Mouse (Mus musculus) MN1 (cell line): ENCODE measurements at regions not wholly inside any gene's neighbourhood (a gene's known extent, or its start where the extent isn't known, plus 50 kb on each side); places are given as distances from the start of the nearest gene placed in this dataset.

ENCODE experiments used
- DNase-seq: peaks from one replicate; pipeline ENCODE4 v3.0.0-alpha.2; 2016; ENCODE audit warnings: low spot score

GRCm38 (mm10) chr2:159138603-159139002 lies 344.0 kb downstream of the Dhx35 start:
- DNase-seq = no peak

- no peak for DNase-seq
Measured at GRCm38 (mm10) chr2:159145980-159146379, 351.4 kb downstream of the Dhx35 start.

DNA sequence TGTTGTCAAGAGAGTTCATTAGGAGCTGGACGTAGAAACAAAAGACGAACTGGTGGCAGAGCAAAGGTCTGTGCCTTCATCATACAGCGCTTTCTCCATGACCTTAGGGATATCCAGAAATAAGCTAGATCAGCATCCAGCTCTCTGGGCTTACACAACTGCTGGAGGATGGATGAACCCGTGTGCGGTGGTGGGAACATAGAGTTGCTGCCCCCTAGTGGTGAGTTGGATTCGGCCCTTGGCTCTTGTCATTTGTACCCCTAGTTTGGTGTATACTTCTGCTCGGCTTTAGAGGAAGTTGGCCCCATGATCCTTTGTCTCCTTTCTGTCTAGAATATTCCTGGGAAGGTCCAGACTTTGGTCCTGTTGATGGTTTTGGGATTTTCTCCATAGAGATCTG lies 369.4 kb downstream of the Dhx35 start:
- DNase-seq = no peak

GRCm38 (mm10) chr2:159168553-159169064 lies 374.0 kb downstream of the Dhx35 start:
- no peak for DNase-seq

DNA sequence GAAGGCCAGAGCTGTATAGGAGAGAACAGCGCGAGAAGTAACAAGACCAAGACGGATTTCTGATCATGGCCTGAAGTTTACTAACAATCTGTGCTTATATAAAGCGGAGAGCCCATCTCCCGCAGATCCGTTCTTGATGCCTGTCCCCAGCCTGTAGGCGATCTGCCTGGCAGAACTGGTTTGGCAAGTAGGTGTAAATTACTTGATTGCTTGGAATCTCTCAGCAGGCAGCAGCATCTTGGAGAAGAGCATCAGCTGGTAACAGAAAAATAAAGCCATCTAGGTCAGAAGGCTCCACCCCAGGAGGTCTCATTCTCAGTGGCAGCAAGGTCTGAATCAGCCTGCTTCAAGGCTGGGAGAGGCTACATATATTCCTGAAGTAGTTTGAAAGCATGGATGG lies 401.5 kb downstream of the Dhx35 start:
- DNase-seq = no peak

GRCm38 (mm10) chr2:159232266-159232665 lies 437.7 kb downstream of the Dhx35 start:
- no peak for DNase-seq

- DNase-seq = no peak
Measured at GRCm38 (mm10) chr2:159235000-159235399, 440.4 kb downstream of the Dhx35 start.

GRCm38 (mm10) chr2:159250065-159250464 lies 455.5 kb downstream of the Dhx35 start:
- no peak for DNase-seq

DNA sequence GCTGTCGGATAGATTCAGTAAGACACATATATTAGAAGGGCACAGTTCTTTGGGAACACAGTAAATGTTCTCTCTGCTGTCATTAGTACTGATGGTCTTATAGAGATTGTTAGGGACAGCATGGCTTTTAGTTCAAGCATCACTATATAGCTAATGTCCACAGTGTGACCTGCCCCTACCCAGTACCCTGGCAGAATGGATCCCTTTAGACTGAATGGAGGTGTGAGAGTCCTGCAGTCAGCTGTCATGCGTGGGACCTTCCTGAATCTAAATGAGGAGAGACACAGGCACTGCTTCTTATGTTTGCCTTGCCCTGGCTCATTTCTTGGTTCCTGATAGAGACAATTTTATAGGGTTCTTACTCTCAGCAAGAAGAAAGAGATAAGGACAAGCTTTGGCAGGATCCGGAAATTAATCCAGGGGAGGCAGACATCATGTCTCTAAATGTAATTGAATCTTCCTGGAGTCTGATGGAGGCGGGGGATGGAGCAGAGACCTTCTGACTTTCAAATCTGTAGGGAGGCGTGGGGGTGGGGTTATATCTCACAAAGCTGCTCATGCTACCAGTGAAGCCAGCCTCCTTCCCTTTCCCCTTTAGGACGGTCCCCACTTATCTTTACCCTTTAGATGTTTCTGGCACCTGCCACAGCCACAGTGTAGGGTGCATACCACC lies 456.5 kb downstream of the Dhx35 start:
- no peak for DNase-seq

DNA sequence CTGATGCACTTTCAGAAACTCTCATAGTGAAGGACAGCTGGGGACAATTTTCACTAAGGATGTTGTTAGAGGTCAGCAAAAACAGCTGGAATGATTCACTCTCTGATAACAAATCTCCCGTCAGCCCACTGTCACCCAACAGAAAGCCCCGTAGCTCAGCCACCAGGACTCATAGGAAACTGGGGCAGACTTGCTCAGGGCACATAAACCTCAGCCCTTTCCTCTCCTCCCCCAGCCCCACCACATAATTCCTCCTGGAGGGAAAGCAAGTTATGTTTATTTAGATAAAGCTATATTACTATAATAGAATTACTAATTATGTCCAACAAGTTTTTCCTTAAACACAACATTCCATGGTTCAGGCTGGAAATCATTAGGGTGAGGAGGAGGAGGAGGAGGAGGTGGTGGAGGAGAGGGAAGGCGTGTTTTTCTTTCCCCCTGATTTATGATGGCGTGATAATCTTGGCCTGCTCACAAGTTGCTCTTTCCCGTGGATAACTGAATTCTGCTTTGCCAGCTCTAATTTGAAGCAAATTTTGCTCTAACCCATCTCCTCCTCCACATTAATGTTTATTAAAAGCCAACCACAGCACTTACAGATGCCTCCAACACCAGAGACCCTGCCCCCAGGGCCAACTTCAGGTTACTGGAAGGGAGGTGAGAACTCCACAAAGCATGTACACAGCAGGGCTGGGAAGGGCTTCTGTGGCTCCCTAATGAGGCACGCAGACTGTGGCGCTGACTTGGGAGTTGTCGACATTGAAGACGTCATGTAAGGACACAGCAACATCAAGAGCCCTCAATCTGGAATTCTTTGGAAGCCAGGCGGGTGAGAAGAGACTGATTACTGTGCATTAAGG lies 475.8 kb downstream of the Dhx35 start:
- DNase-seq = no peak

GRCm38 (mm10) chr2:159278896-159279295 lies 484.3 kb downstream of the Dhx35 start:
- no peak for DNase-seq

- DNase-seq = no peak
Measured at GRCm38 (mm10) chr2:159281558-159282320, 487.1 kb downstream of the Dhx35 start.

DNA sequence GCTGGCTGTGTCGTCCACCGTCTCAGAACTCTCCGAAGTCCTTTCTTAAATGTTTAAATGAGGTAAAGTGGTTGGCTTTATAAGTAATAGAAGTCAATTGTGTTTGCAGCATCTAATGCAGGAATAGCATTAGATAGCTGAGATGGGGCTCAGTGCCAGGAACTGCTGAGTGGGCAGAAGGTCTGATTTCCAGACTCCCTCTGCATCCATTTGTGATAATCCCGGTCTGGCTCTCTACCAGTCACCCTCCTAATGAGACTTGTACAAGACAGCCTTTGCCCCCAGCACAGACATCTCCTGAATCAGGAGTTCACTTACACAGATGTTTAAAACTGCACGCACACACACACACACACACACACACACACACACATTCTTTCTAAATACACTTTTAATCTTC lies 489.5 kb downstream of the Dhx35 start:
- DNase-seq = no peak

GRCm38 (mm10) chr2:159284525-159285189 lies 490.1 kb downstream of the Dhx35 start:
- no peak for DNase-seq

DNA sequence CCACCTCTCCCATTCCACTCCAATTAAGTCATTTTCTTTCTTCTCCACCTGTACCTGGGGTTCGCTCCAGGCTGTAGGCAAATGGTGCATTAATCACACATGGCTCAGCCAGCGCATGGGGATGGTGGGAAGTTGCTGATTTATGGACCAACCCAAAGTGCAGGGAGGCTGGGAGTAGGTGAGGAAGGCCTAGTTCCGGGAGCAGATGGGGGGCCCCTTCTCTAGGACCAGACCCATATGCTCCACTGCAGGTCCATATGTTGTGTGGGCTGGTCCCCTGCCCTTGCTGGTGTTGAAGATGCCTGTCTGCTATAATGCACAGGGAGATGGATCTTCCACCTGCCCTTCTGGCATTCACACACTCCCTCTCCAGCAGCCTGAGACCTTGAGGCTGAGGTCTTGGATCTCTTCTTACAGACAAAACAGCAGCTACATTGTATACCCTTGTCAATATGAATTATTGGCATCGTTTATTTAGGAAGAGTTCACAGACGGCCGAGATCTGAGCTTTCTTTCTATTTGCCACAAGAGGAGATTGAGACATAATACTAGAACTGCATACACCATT lies 493.5 kb downstream of the Dhx35 start:
- no peak for DNase-seq

GRCm38 (mm10) chr2:159290081-159290480 lies 495.5 kb downstream of the Dhx35 start:
- no peak for DNase-seq

DNA sequence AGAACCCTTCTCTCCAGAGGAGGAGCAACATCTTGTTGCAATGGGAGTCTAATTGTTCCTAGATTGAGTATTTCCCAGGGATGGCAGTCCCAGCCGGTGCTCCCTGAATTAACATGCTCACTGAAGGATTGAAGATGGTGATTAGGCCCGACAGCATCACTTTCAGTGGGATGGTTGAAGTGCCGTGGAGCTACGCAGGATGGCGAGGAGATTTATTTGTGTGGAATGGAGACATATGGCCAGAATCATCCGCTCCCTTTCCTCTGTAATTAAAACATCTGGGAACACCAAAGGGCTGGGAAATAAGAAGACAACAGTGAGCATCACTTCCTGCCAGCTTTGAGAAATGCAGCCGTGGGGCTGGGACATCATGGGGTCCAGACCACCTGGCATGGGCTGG lies 512.4 kb downstream of the Dhx35 start:
- DNase-seq = no peak

DNA sequence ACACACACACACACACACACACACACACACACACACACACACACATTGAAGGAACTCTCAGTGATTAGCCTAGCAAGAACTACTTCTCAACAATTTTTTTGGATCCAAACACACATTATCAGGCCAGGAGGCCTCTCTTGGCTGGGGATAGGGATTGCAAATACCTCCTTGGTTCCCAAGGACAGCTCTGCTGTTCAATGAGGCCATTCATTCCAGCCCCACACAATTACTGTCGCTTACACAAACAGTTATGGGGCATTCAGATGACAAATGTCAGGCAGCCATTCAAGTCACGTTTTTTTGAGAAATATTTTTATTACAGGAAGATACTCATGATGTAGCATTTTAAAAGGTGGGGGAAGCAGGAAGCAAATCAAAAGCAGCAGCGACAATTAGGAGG lies 540.1 kb downstream of the Dhx35 start:
- DNase-seq = no peak

DNA sequence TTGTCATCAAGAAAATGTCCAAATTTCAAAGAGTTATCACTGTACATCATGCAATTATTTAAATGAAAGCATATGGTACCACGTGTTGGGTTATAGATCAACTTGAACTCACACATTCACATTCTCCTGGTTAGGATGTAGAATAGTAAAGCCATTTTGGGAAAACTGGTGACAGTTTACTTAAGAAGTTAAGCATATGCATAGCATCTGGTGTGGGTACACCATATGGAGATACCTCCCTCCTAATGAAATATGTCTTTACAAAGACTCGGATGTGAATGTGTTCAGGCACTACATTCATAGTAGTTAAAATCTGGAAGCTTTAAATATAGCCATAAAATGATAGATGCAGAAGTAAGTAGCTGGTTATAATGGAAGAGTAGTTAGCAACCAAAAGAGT lies 542.0 kb downstream of the Dhx35 start:
- DNase-seq = no peak

DNA sequence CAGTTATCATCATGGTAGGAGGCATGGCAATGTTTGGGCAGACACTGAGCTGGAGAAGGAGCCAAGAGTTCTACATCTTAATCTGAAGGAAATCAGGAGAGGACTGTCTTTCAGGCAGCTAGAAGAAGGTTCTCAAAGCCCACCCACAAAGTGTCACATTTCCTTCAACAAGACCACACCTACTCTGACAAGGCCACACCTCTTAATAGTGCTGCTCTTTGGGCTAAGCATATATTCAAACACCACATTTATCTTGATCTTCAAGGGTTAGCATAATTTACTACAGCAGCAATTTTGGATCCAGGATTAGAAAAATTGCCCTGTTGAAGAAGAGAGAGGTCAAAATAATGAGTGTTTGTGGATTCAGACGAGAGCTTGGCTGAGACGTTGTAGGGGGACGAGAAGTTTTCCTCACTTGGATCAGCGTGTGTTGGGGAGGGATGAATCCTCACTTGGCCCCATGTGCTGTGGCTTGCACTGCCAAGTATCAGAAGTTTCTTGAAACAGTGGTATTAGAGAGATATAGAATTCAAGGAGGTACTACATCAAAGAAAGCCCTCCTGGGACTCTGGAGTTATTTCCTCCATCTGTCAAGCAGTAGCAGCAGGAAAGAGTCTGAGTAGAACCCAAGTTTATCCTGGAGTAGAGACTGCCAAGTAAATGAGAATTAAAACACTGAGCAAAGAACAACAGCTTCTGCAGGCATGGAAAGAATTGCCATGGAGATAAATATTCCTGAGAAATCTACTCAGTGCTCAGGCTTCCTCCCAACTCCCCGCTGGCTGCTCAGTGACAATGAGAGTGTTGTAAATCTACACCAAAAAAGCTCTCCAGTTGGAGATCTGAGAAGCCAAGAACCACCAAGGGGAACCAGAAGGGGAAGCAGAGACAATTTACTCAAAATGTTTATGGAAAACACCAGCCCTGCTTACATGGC lies 549.3 kb downstream of the Dhx35 start:
- DNase-seq = no peak

GRCm38 (mm10) chr2:159354247-159354646 lies 559.6 kb downstream of the Dhx35 start:
- no peak for DNase-seq
